Mouse (Mus musculus) intestine, postnatal 0 days (tissue): ENCODE measurements at regions not wholly inside any gene's neighbourhood (a gene's known extent, or its start where the extent isn't known, plus 50 kb on each side); places are given as distances from the start of the nearest gene placed in this dataset.

Experiments used
- ATAC-seq: fragments of 200-750 bp; cut with Nextera tagmentation; 2 replicates; pipeline ENCODE4 v1.8.0; 2017; ENCODE audit warnings: mild to moderate bottlenecking, moderate TSS enrichment, moderate library complexity
- H3K27ac ChIP-seq: fragments of 300-500 bp; sonication (generic); 2 replicates; pipeline ENCODE4 v1.5.1; 2014; ENCODE audit warnings: mild to moderate bottlenecking, low read depth, low read length, moderate library complexity
- H3K27me3 ChIP-seq: fragments of 300-500 bp; sonication (generic); replicated peaks from 2 replicates; pipeline ENCODE4 v1.6.1; 2014; ENCODE audit warnings: low read length, mixed read lengths; ENCODE audit not compliant: control insufficient read depth, insufficient read depth
- H3K36me3 ChIP-seq: fragments of 300-500 bp; sonication (generic); 2 replicates; pipeline ENCODE4 v1.6.1; 2014; ENCODE audit warnings: mild to moderate bottlenecking, moderate library complexity; ENCODE audit not compliant: control insufficient read depth, insufficient read depth
- H3K4me1 ChIP-seq: fragments of 300-500 bp; sonication (generic); replicated peaks from 2 replicates; pipeline ENCODE4 v1.6.1; 2014; ENCODE audit warnings: antibody characterized with exemption, low read length, mixed read lengths; ENCODE audit not compliant: control insufficient read depth, insufficient read depth
- H3K4me2 ChIP-seq: fragments of 300-500 bp; sonication (generic); replicated peaks from 2 replicates; pipeline ENCODE4 v1.6.1; 2014; ENCODE audit warnings: low read depth, mild to moderate bottlenecking, moderate library complexity
- H3K4me3 ChIP-seq: fragments of 300-500 bp; sonication (generic); 2 replicates; pipeline ENCODE4 v1.5.1; 2014; ENCODE audit warnings: low read depth, low read length
- H3K9ac ChIP-seq: fragments of 300-500 bp; sonication (generic); 2 replicates; pipeline ENCODE4 v1.6.1; 2014; ENCODE audit warnings: mild to moderate bottlenecking, low read depth, low read length
- H3K9me3 ChIP-seq: fragments of 300-500 bp; sonication (generic); 2 replicates; pipeline ENCODE4 v1.6.1; 2016; ENCODE audit warnings: mixed run types; ENCODE audit not compliant: control insufficient read depth
- CTCF ChIP-seq: sonication (generic); IDR thresholded peaks from 2 replicates; pipeline ENCODE4 v1.5.1; 2016; ENCODE audit warnings: low read depth, mild to moderate bottlenecking, control low read depth, antibody characterized with exemption, moderate library complexity
- WGBS: fragments of 180-500 bp; shearing (Covaris S2); extraction: QIAGEN DNeasy Blood & Tissue Kit; methylation state at CpG from one replicate; pipeline ENCODE4 v1.1.7; 2014; 5-methylcytosine and 5-hydroxymethylcytosine counted together

DNA sequence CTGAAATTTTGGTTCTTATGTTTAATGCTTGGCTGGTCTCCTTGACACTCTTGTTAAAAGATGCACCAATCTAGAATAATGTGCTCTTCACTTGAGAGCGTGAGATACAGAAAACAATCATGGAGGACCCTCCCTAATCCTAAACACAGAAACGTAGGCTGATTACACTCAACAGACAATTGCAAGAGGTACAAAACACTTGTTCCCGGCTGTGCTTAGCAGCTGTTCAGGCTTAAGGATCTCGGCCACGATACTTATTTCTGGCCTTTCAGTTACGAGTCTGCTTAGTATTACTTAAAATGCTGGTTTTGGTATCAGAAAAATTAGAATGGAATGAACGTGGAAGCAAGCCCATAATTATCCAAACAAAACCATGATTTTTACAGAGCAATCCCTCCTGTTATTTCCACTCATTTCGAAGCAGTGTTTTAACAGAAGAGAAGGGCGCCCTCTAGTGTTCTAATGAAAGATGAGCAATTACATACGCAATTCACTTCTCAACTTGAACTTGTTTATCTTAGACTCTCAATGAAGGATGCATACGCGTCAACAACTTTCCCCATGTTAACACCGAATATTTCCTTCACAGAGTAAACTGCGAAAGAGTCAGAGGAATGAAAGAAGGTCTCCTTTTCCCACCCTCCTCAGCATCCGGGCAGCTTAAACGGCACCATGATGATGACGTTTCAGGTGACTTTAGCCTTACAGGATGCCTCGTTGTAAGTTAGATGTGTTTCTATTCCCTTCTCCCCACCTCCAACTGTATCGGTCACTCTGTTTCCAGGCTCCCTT is 394.5 kb downstream of the Trim52 start:
- no peaks in the 10 kb centered on the region for H3K36me3 ChIP-seq
- H3K27ac ChIP-seq, result no peak overlapping the region
- H3K4me3 ChIP-seq, result no peak overlapping the region
- ATAC-seq, result no peak
- no peak overlapping the region for H3K4me2 ChIP-seq
- H3K4me1 ChIP-seq, result no peaks in the 10 kb centered on the region
- no peaks in the 10 kb centered on the region for H3K9me3 ChIP-seq
- no peak overlapping the region for H3K9ac ChIP-seq
- no peaks in the 10 kb centered on the region for H3K27me3 ChIP-seq
- 35% methylated on average over 19 of the region's 19 CpGs for WGBS
- peak; percentile 84 for TF ChIP-seq CTCF

GRCm38 (mm10) chr14:106506921-106507320 is 400.9 kb downstream of the Trim52 start:
- H3K27ac ChIP-seq, result no peak overlapping the region
- no peak overlapping the region for H3K4me3 ChIP-seq
- H3K27me3 ChIP-seq, result no peaks in the 10 kb centered on the region
- ATAC-seq, result no peak
- no peaks in the 10 kb centered on the region for H3K9me3 ChIP-seq
- H3K4me2 ChIP-seq, result no peak overlapping the region
- H3K9ac ChIP-seq, result no peak overlapping the region
- H3K36me3 ChIP-seq, result no peaks in the 10 kb centered on the region
- no peak for TF ChIP-seq CTCF
- 74% methylated on average over 4 of the region's 4 CpGs for WGBS
- H3K4me1 ChIP-seq, result no peaks in the 10 kb centered on the region

GRCm38 (mm10) chr14:106518552-106519358 is 412.8 kb downstream of the Trim52 start:
- no peaks in the 10 kb centered on the region for H3K36me3 ChIP-seq
- H3K27ac ChIP-seq, result no peak overlapping the region

GRCm38 (mm10) chr14:106520808-106521207 is 414.8 kb downstream of the Trim52 start:
- Histone ChIP-seq H3K4me3 (no peak overlapping the region), H3K4me2 (no peak overlapping the region), H3K9me3 (no peaks in the 10 kb centered on the region), H3K27ac (no peak overlapping the region), H3K27me3 (no peaks in the 10 kb centered on the region), H3K9ac (no peak overlapping the region), H3K4me1 (no peaks in the 10 kb centered on the region), H3K36me3 (no peaks in the 10 kb centered on the region)
- ATAC-seq, result no peak
- 77% methylated on average over 8 of the region's 8 CpGs for WGBS
- TF ChIP-seq CTCF, result no peak

More at GRCm38 (mm10) chr14:106518552-106519358, 412.8 kb downstream of the Trim52 start:
- Histone ChIP-seq H3K4me2 (no peak overlapping the region), H3K4me1 (no peaks in the 10 kb centered on the region), H3K9me3 (no peaks in the 10 kb centered on the region), H3K9ac (no peak overlapping the region), H3K27me3 (no peaks in the 10 kb centered on the region), H3K4me3 (no peak overlapping the region)
- WGBS, result 69% methylated on average over 12 of the region's 12 CpGs
- TF ChIP-seq CTCF, result no peak; the same call in 1 of the 2 replicates
- no peak for ATAC-seq

DNA sequence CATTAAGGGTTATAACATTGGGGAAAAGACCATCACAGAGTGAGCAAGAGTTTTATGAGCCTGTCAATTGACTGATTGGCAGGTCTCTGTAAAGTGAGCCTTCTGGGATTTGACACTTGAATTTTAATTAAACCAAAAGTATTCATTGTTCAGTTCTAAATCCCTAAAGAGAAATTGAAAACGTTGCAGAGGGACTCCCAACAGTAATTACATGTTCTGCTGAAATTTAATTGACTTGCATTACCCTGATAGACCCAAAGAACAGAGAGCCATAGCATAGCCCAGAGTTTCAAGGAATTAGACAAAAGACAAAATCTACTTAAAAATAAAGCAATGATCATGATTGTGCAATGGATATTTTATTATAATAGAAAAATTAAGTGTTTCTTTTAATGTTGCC is 444.2 kb downstream of the Trim52 start:
- H3K9me3 ChIP-seq, result no peaks in the 10 kb centered on the region
- WGBS, result 37% methylated on average over 1 of the region's 1 CpGs
- no peaks in the 10 kb centered on the region for H3K4me1 ChIP-seq
- no peak overlapping the region for H3K27ac ChIP-seq
- no peak overlapping the region for H3K9ac ChIP-seq
- no peak overlapping the region for H3K4me2 ChIP-seq
- H3K27me3 ChIP-seq, result no peaks in the 10 kb centered on the region
- TF ChIP-seq CTCF, result no peak
- no peak overlapping the region for H3K4me3 ChIP-seq
- ATAC-seq, result no peak
- H3K36me3 ChIP-seq, result no peaks in the 10 kb centered on the region

GRCm38 (mm10) chr14:106579281-106579680 is 473.3 kb downstream of the Trim52 start:
- Histone ChIP-seq H3K4me1 (no peaks in the 10 kb centered on the region), H3K36me3 (no peaks in the 10 kb centered on the region), H3K4me3 (no peak overlapping the region), H3K9ac (no peak overlapping the region), H3K27ac (no peak overlapping the region), H3K27me3 (no peaks in the 10 kb centered on the region), H3K9me3 (no peaks in the 10 kb centered on the region), H3K4me2 (no peak overlapping the region)
- 59% methylated on average over 2 of the region's 2 CpGs for WGBS
- no peak for TF ChIP-seq CTCF
- ATAC-seq, result no peak
